Mouse (Mus musculus): ENCODE results near the gene Rpl38. TPM values are rescaled to one million over a fixed set of nuclear protein-coding genes. Genes with fewer than 3 reads are reported as not detected.
A peak's percentile ranks its signal among the peaks of the same experiment; 100 is the strongest.
"Not testable (repeated sequence)": the region's sequence is repeated elsewhere in the genome, so short reads cannot be mapped to it uniquely, and the experiment has no call there.

Rpl38 gene
- polyA plus RNA-seq, 1 experiment = 130 TPM

DNA sequence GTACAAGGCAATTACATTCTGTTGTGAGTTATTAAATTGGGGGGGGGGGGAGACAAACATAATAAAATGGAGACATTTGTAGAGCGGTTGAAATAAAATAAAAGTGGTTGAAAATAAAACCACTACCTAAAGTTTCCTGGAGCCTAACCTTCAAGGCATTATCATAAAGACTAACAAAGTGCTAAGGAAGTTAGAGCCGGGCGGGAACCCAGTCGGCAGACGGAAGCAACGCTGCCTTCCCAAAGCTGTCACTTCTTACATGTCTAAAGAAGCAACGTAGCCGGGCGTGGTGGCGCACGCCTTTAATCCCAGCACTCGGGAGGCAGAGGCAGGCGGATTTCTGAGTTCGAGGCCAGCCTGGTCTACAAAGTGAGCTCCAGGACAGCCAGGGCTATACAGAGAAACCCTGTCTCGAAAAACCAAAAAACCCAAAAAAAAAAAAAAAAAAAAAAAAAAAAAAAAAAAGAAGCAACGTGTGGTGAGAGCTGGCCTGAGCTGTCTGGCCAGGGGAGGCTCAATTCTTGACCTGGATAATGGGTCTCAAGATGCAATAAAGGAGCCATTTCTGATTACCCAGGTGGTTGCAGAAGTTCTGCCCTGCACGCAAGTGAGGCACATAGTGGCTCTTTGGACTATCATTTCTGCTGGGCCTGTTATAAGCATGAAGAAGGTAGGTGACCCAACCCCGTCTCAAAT, 940 bp upstream of the Rpl38 start:
- no peak overlapping the region for H3K27ac ChIP-seq (ENCODE audit: insufficient read depth, low read depth, low read length)
- no peak overlapping the region for H3K4me3 ChIP-seq (ENCODE audit: low read depth, low read length)
- peaks cover 13% of the 10 kb centered on the region for H3K36me3 ChIP-seq (ENCODE audit: control insufficient read depth, insufficient read depth, low read length)
- H3K4me1 ChIP-seq (ENCODE audit: control insufficient read depth, insufficient read depth, insufficient read length, low read length) = peaks cover 20% of the 10 kb centered on the region
- H3K27me3 ChIP-seq (ENCODE audit: control insufficient read depth, insufficient read depth, low read length) = no peaks in the 10 kb centered on the region
- no peak for TF ChIP-seq POLR2A (IDR thresholded peaks at IDR 0.05; ENCODE audit: low read depth, low read length)
- TF ChIP-seq CTCF (IDR thresholded peaks at IDR 0.05; ENCODE audit: extremely low read depth, insufficient read length, insufficient replicate concordance, low read depth, low read length) = no peak
- 34% methylated on average over 17 of the region's 18 CpGs for WGBS

DNA sequence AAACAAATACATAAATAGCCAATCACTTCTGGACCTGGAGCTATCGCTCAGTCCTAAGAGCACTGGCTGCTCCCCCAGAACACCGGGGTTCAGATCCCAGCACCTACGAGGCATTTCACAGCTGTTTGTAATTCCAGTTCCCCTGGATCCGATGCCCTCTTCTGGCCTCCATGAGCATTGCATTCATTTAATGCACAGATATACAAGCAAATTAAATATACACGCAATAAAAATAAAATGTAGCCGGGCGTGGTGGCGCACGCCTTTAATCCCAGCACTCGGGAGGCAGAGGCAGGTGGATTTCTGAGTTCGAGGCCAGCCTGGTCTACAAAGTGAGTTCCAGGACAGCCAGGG, 415 bp upstream of the Rpl38 start:
- H3K36me3 ChIP-seq (ENCODE audit: control insufficient read depth, insufficient read depth, low read length) = peaks cover 19% of the 10 kb centered on the region
- 16% methylated on average over 11 of the region's 11 CpGs for WGBS
- H3K27me3 ChIP-seq (ENCODE audit: control insufficient read depth, insufficient read depth, low read length); H3K27ac ChIP-seq (ENCODE audit: insufficient read depth, low read depth, low read length); H3K4me3 ChIP-seq (ENCODE audit: low read depth, low read length): not testable (repeated sequence)
- TF ChIP-seq CTCF (IDR thresholded peaks at IDR 0.05; ENCODE audit: extremely low read depth, insufficient read length, insufficient replicate concordance, low read depth, low read length) = 0 out of 2 replicates have a peak, but pooled peaks have one; percentile 34
- peaks cover 22% of the 10 kb centered on the region for H3K4me1 ChIP-seq (ENCODE audit: control insufficient read depth, insufficient read depth, insufficient read length, low read length)

DNA sequence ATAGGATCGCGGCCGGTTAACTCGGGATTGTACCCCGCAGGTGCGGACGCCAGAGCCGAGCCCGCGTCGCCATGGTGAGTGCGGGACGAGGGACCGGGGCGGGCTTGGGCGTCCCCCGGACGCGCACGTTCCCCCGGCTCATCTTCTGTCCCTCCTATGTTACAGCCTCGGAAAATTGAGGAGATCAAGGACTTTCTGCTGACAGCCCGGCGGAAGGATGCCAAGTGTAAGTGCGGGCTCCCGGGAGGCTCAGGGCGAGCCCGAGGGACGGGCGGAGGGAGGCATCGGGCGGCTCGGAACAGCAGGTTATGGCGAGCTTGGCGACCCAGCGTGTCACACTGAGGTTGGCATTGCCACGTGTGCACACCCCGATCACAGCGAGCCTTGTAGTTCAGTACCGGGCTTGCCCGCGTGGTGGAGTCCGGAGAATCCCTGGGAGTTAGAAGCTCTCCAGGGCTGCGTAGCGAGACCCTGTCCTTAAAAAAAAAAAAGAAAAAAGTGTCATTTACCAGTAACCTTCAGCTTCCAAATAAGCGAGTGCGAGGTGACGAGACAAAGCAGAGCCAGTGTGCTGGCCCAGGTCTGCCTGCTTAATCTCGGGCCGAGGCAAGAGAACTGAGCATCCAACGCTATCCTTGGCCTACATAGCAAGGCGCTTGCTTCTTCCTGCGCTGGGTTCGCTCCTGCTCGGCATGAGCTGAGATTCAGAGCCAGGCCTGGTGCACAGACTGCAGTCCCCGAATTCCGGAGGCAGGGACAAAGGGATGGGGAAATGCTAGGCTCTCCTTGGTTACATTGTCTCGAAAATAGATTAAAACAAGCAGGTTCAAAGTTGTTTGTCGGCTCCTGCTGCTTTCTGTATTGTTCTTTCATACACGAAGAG, 658 bp downstream of the Rpl38 start:
- TF ChIP-seq CTCF (IDR thresholded peaks at IDR 0.05; ENCODE audit: extremely low read depth, insufficient read length, insufficient replicate concordance, low read depth, low read length) (peak; percentile 63; the same call in 1 of the 2 replicates), POLR2A (IDR thresholded peaks at IDR 0.05; ENCODE audit: low read depth, low read length) (no peak; the same call in 1 of the 2 replicates)
- H3K4me3 ChIP-seq (ENCODE audit: low read depth, low read length) = peak overlapping the region; percentile 76

DNA sequence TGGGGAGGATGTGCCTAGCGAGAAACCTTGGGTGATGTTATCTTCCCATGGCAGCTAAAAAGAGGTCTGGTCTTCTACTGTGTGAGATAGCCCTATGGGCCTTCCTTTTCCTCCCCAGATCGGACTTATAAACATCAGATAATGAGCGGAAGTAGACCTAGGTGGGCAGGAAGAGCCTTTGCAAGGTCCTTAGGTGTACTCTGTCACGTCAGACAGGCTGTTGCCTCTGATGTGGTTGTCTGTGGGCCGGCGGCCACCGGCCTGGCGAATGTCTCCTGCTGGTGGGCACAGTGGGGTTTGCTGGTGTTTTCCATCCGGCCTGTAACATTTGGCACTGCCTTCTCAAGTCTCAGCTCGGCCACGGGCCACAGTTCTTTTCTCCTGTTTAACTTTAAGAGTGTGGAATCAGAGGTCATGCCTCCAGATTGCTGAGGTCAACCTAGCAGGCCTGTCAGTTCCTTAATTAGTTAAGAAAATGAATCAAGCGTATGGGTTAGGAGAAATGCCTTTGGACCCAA, 1.4 kb downstream of the Rpl38 start:
- Histone ChIP-seq H3K36me3 (ENCODE audit: control insufficient read depth, insufficient read depth, low read length) (peaks cover 28% of the 10 kb centered on the region), H3K4me1 (ENCODE audit: control insufficient read depth, insufficient read depth, insufficient read length, low read length) (peaks cover 29% of the 10 kb centered on the region), H3K27me3 (ENCODE audit: control insufficient read depth, insufficient read depth, low read length) (no peaks in the 10 kb centered on the region), H3K4me3 (ENCODE audit: low read depth, low read length) (peak overlapping the region; percentile 76), H3K27ac (ENCODE audit: insufficient read depth, low read depth, low read length) (peak overlapping the region; percentile 53)
- 8% methylated on average over 12 of the region's 12 CpGs for WGBS
- no peak for TF ChIP-seq CTCF (IDR thresholded peaks at IDR 0.05; ENCODE audit: extremely low read depth, insufficient read length, insufficient replicate concordance, low read depth, low read length)
- no peak for TF ChIP-seq POLR2A (IDR thresholded peaks at IDR 0.05; ENCODE audit: low read depth, low read length)

More for the DNA sequence above, 658 bp downstream of the Rpl38 start:
- Histone ChIP-seq H3K4me1 (ENCODE audit: control insufficient read depth, insufficient read depth, insufficient read length, low read length) (peaks cover 26% of the 10 kb centered on the region), H3K27ac (ENCODE audit: insufficient read depth, low read depth, low read length) (peak overlapping the region; percentile 53), H3K27me3 (ENCODE audit: control insufficient read depth, insufficient read depth, low read length) (no peaks in the 10 kb centered on the region), H3K36me3 (ENCODE audit: control insufficient read depth, insufficient read depth, low read length) (peaks cover 28% of the 10 kb centered on the region)
- WGBS = under 1% methylated on average over 60 of the region's 60 CpGs

DNA sequence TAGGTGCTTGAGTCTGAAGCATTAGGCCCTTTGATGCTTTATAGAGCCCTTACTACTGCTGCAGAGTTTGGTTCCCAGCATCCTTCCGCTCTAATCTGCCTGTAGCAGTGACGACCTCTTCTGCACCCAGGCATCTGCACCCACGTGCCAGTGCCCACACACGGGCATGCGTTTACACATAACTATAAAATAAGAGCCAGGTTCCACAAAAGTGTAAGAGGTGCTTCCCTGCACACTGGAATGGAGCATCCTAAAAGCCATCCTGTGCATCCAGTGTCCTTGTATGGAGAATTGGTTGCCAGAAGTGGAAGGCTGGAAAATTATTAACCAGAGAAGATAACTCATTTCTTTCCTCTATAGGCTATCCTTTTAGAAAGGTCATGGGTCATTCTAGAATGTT, 2.8 kb downstream of the Rpl38 start:
- TF ChIP-seq POLR2A (IDR thresholded peaks at IDR 0.05; ENCODE audit: low read depth, low read length) (no peak), CTCF (IDR thresholded peaks at IDR 0.05; ENCODE audit: extremely low read depth, insufficient read length, insufficient replicate concordance, low read depth, low read length) (no peak)
- Histone ChIP-seq H3K36me3 (ENCODE audit: control insufficient read depth, insufficient read depth, low read length) (peaks cover 28% of the 10 kb centered on the region), H3K4me3 (ENCODE audit: low read depth, low read length) (no peak overlapping the region), H3K4me1 (ENCODE audit: control insufficient read depth, insufficient read depth, insufficient read length, low read length) (peaks cover 31% of the 10 kb centered on the region), H3K27ac (ENCODE audit: insufficient read depth, low read depth, low read length) (peak overlapping the region; percentile 53), H3K27me3 (ENCODE audit: control insufficient read depth, insufficient read depth, low read length) (no peaks in the 10 kb centered on the region)
- WGBS = 47% methylated on average over 5 of the region's 5 CpGs

DNA sequence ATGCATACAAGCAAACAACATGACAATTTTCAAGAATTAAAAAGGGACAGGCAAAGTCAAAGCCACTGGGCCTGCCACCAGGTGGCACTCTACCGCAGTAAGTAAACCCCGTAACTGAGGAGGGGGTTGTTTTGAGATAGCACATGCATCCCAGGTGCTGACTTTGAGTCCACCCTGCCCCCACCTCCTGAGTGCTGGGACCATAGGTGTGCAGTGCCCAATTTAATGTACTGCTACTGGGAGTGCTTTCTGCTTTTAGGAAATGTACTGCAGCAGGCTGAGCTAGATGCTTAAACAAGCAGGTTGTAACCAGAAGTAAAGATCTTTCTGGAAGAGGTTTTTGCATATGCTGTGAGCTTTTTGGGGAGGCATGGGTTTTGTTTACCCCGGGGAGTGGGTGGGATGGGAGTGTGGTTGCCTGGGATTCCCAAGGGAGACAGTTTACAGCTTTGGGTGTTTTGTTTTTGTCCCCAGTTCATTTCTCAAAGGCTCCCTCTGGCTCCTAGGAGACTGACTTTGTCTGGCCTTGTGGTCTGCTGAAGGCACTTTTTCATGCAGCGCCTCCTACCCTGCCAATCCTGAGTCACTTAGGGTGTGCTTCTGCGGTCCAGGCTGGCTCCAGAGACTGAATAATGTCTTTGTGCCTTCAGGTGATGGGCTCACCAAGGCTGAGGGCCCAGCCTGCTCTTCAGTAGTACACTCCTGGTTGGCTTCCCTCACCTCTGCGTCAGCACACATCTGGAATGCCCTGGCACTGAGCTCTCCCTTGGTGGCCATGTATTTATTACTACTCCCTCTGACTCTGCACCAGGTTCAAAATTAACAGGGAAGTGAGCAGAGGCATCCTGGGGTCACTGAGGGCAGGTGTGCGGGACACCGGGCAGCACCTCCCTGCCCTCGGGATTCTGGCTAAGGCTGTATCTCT, 4.7 kb downstream of the Rpl38 start:
- Histone ChIP-seq H3K4me3 (ENCODE audit: low read depth, low read length) (no peak overlapping the region), H3K27me3 (ENCODE audit: control insufficient read depth, insufficient read depth, low read length) (no peaks in the 10 kb centered on the region), H3K36me3 (ENCODE audit: control insufficient read depth, insufficient read depth, low read length) (peaks cover 28% of the 10 kb centered on the region), H3K27ac (ENCODE audit: insufficient read depth, low read depth, low read length) (no peak overlapping the region), H3K4me1 (ENCODE audit: control insufficient read depth, insufficient read depth, insufficient read length, low read length) (peaks cover 39% of the 10 kb centered on the region)
- WGBS = 53% methylated on average over 9 of the region's 9 CpGs
- no peak for TF ChIP-seq POLR2A (IDR thresholded peaks at IDR 0.05; ENCODE audit: low read depth, low read length)
- TF ChIP-seq CTCF (IDR thresholded peaks at IDR 0.05; ENCODE audit: extremely low read depth, insufficient read length, insufficient replicate concordance, low read depth, low read length) = peak; percentile 90; the same call in 1 of the 2 replicates

All from small intestine, adult 2 months (tissue).